ENCODE assay signal across 8 mouse cellular contexts in genomic region chr9:16501990-16502672, GRCm38 (mm10). TPM values are rescaled to one million over a fixed set of nuclear protein-coding genes. Genes with fewer than 3 reads are reported as not detected.
DNase-seq lines count a peak whose midpoint lies in the region; ATAC-seq and TF ChIP-seq lines count a peak whose summit lies in the region.

No protein-coding gene starts in this region.

- peak overlapping the region; percentile 70 for H3K4me2 ChIP-seq in intestine, postnatal 0 days (replicated peaks; ENCODE audit: low read depth)
- peak overlapping the region; percentile 66 for H3K4me2 ChIP-seq in neural tube, embryonic 11.5 days (ENCODE audit: low read depth)

- no peak overlapping the region for H3K27ac ChIP-seq in intestine, postnatal 0 days (ENCODE audit: low read depth, low read length)
- H3K27ac ChIP-seq in neural tube, embryonic 11.5 days (ENCODE audit: low read depth, low read length) = peak overlapping the region; percentile 60

- H3K9ac ChIP-seq in intestine, postnatal 0 days (ENCODE audit: low read depth, low read length) = no peak overlapping the region
- peak overlapping the region; percentile 76 for H3K9ac ChIP-seq in neural tube, embryonic 11.5 days (ENCODE audit: low read length)

- peak; percentile 56 to 69 for DNase-seq in cerebellum, postnatal 36 days
- DNase-seq in frontal cortex, postnatal 36 days (ENCODE audit: low spot score in 2 of 2) = peak; percentile 75 to 82
- peak; percentile 37 for DNase-seq in liver
- peak; percentile 90 for DNase-seq in neural tube, embryonic 11.5 days (ENCODE audit: low spot score)
- DNase-seq in urinary bladder, postnatal 25 days (ENCODE audit: low spot score) = peak; percentile 13

- peak overlapping the region; percentile 32 for H3K4me3 ChIP-seq in erythroblast, embryonic 14.5 days (replicated peaks)
- H3K4me3 ChIP-seq in intestine, postnatal 0 days (ENCODE audit: low read depth, low read length) = peak overlapping the region; percentile 38
- H3K4me3 ChIP-seq in neural tube, embryonic 11.5 days (ENCODE audit: low read depth, low read length) = peak overlapping the region; percentile 68

- no peak for ATAC-seq in erythroblast, adult 5-6 weeks (replicated peaks; ENCODE audit: low FRiP score, poor library complexity, severe bottlenecking)
- ATAC-seq in intestine, postnatal 0 days = no peak
- ATAC-seq in neural tube, embryonic 11.5 days (ENCODE audit: insufficient read depth, low FRiP score, low TSS enrichment) = peak; percentile 79

- WGBS in intestine, postnatal 0 days = 1% methylated on average over 43 of the region's 52 CpGs
- under 1% methylated on average over 39 of the region's 52 CpGs for WGBS in neural tube, embryonic 11.5 days

- TF ChIP-seq CTCF in intestine, postnatal 0 days (IDR thresholded peaks at IDR 0.05; ENCODE audit: low read depth) = peak; percentile 56

- H3K27me3 ChIP-seq in erythroblast, embryonic 14.5 days (ENCODE audit: control insufficient read depth) = peaks cover 54% of the 10 kb centered on the region
- peaks cover 37% of the 10 kb centered on the region for H3K27me3 ChIP-seq in intestine, postnatal 0 days (replicated peaks; ENCODE audit: control insufficient read depth, insufficient read depth, low read length)
- H3K27me3 ChIP-seq in neural tube, embryonic 11.5 days (ENCODE audit: control insufficient read depth, insufficient read depth, low read length) = no peaks in the 10 kb centered on the region

- no peaks in the 10 kb centered on the region for H3K9me3 ChIP-seq in erythroblast, embryonic 14.5 days (ENCODE audit: control insufficient read depth, low read length)
- no peaks in the 10 kb centered on the region for H3K9me3 ChIP-seq in intestine, postnatal 0 days (ENCODE audit: control insufficient read depth)
- no peaks in the 10 kb centered on the region for H3K9me3 ChIP-seq in neural tube, embryonic 11.5 days (ENCODE audit: control insufficient read depth, low read length)

- H3K4me1 ChIP-seq in erythroblast, embryonic 14.5 days (ENCODE audit: control insufficient read depth) = no peaks in the 10 kb centered on the region
- H3K4me1 ChIP-seq in intestine, postnatal 0 days (replicated peaks; ENCODE audit: control insufficient read depth, insufficient read depth, low read length) = no peaks in the 10 kb centered on the region
- peaks cover 5% of the 10 kb centered on the region; the same call in 1 of the 2 replicates for H3K4me1 ChIP-seq in neural tube, embryonic 11.5 days (ENCODE audit: control insufficient read depth, insufficient read depth, low read length)

- no peaks in the 10 kb centered on the region for H3K36me3 ChIP-seq in erythroblast, embryonic 14.5 days (ENCODE audit: control insufficient read depth)
- no peaks in the 10 kb centered on the region for H3K36me3 ChIP-seq in intestine, postnatal 0 days (ENCODE audit: control insufficient read depth, insufficient read depth)
- H3K36me3 ChIP-seq in neural tube, embryonic 11.5 days (ENCODE audit: control insufficient read depth, insufficient read depth, low read length) = no peaks in the 10 kb centered on the region

RNA-seq across cellular contexts. Expression of gene Fat3, which starts 1.0 kb away (rescaled TPM):
- under 0.01 and 0.03 TPM in 2 replicates for polyA plus RNA-seq in erythroblast, embryonic 14.5 days (2012)
- not detected in 2 replicates for total RNA-seq in erythroblast, adult 5-6 weeks (2015; ENCODE audit: low replicate concordance)
- total RNA-seq in erythroblast, adult 5-6 weeks (2017; ENCODE audit: low replicate concordance) = under 0.01 and 1.2 TPM in 2 replicates
- 0.20 and 0.21 TPM in 2 replicates for polyA plus RNA-seq in intestine, postnatal 0 days (2015; fragmentation: Nextera tagmentation; extraction: Ambion mirVana)
- polyA plus RNA-seq in neural tube, embryonic 11.5 days (2014; fragmentation: Nextera tagmentation; extraction: Ambion mirVana) = 16.1 and 16.8 TPM in 2 replicates

Comparison
In these comparisons a context has a peak if more than half of its experiments do, and no peak if none do; other contexts are left out.
1. DNase-seq: peak in every context shown above with its lines; median percentile 90 in neural tube, embryonic 11.5 days; 78 in frontal cortex, postnatal 36 days; 62 in cerebellum, postnatal 36 days; 37 in liver; 13 in urinary bladder, postnatal 25 days.
2. RNA of gene Fat3, which starts 1.0 kb away (polyA plus RNA-seq): 16.1 to 16.8 TPM in neural tube, embryonic 11.5 days; 0.20 to 0.21 TPM in intestine, postnatal 0 days and under 0.01 to 0.03 TPM in erythroblast, embryonic 14.5 days; every median in the first group is over 10 times any median in the second.
3. Peak in every context shown above with its lines, with median percentiles within 50 percentile points of each other: H3K4me3 ChIP-seq.